Mouse (Mus musculus): Measurements from ENCODE around the gene D5Ertd579e.

DNA sequence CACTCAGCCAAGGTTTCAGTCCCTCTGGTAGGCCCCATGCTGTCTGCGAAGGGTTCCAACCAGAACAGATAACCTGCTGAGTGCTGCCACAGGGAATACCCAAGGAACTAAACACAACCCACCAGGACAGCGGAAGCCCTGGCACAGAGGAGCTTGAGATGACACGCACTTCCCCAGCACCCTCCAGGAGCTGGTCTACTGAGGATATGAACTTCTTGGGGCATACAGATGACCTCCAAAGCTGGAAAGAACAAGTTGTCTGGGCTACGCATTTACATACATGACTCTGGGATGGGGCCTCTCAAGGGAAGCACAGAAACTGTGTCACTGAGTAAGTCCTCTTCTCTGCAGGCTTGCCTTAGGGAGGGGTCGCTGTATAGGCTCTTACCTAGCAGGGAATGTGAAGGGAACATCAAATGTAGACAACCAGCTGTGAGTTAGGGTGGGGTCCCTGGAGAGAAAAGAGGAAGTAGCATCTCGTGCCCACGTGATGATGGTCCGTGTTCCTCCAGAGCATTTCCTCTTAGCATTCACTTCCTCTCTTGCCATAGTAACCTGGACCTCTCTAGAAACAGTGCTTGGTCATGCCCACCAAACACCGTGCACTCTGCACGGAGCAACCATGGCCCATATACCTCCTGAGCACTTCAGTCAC lies 132.9 kb downstream of the D5Ertd579e start:
- TF ChIP-seq CTCF (IDR thresholded peaks at IDR 0.05; ENCODE audit: low read depth, low read length) (no peak), POLR2A (IDR thresholded peaks at IDR 0.05; ENCODE audit: borderline replicate concordance, low read depth, low read length) (0 out of 2 replicates have a peak, but pooled peaks have one; percentile 20)
